Mouse (Mus musculus): Measurements from ENCODE around the gene Ubxn10.

Gene Ubxn10

DNA sequence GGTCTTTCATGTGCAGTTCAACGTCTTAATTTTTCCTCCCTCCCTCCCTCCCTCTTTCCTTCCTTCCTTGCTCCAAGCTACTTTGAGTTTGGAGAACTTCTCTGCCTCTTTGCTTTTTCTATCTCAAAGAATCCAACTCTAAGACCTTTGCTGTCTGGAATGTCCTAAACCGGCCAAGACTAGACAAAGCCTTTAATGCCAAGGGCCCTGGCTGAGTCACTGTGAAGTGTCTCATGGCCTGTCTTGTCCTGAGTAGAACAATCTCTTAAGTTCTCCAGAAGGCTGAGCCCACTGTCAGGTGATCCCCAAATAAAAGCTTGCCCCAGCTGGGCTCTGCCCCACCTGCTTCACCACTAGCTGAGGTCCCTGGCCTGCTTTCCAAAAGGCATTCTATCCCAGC lies 34.9 kb downstream of the Ubxn10 start:
- DNase-seq (ENCODE audit: low read depth, low spot score): no peak

DNA sequence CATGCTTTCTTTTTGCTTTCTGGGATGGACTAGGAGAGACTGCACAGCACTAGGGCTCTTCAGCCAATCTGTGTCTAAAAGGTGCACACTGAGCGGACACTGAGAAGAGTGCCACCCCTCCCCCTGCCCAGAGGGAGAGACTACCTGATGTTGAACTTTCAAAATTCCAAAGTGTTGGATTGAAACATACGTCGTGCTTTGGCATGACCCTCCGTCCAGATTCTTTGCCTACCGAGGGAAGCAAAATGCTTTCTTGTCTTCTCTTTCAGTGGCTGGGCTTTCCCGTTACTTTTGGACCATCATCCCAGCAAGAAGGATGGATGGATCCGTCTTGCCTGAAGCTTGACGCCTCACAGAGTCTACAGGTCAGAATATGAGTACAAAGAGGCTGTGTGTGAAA lies 35.9 kb downstream of the Ubxn10 start:
- no peak for DNase-seq (ENCODE audit: low read depth, low spot score)

DNA sequence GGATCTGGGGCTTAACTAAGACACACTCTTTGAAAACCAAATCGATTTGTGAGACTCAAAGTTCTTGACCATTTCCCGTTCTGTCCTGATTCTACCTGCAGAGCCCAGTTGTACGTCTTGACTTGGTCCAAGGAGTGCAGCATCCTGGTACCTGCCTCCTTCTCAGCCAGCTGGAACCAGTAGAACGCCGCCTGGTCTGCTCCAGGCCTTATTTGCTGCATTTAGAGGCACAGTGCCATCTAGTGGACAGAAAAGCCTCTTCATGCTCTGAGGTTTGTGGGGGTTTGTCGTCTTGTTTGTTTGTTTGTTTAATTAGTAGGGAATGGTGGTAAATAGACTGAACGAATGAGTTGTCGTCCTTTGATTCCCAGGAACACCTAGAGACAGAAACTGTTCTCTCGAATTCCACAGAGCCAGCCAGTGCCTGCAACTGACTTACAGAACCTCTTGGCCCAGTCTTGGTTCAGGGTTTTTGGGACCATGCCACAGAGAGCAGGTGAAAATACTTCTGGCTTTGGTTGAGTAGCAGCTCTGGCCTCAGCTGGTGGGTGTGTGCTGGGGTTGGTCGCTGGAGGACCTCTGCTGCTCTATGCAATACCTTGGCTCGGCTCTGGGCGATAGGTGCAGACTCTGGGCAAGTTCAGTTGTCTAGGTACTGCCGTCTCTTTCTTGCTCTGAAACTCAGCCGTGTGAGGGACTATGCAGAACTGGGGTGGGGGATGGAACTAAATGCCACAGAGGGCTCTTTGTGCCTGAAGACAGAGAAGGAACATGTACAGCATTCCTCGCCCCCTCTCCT lies 36.6 kb downstream of the Ubxn10 start:
- DNase-seq (ENCODE audit: low read depth, low spot score): peak; percentile 94

DNA sequence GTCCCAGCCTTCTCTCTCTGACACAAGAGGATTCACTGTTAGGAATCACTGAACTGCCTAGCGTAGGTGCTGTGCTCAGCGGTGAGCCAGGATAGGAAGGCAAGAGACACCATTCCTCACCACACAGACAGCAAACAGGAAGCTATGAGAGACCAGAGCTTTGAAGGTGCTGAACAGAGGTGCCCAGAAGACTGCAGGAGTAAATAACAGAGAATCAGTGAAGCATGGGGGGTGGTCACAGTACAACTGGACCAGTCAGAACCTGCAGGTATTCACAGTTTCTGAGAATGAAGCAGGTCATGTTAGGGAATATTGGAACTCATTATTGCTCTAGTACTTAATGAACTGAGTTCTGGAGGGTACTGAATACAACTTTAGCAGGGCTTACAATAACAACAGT lies 38.7 kb downstream of the Ubxn10 start:
- no peak for DNase-seq (ENCODE audit: low read depth, low spot score)

DNA sequence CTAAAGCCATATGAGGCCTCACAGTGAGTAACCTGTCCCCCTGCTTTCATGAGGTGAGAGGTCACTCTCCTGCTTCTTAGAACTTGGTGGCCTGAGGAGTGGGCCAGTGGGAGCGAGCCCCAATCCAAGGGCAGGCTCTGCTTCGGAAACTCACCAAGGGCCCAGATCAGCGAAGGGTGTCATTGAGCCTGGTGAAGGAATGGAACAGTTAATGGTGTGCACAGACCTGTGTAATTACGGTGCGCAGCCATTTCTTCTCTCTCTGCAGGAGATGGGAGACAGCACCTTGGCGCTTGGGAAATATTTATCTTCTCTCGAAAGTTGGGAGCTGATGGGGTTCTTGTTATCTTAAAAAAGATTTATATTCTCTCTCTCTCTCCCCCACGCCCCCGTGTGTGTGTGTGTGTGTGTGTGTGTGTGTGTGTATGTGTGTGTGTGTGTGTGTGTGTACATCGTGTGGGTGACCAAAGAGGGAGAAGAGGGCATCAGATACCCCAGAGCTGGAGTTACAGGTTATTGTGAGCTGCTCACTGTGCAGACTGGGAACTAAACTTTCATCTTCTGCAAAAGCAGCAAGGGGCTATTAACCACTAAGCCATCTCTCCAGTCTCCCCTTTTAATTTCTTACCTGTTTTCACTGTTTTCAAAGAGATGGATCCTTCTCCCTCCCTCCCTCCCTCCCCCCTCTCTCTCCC lies 39.7 kb downstream of the Ubxn10 start:
- no peak for DNase-seq (ENCODE audit: low read depth, low spot score)

DNA sequence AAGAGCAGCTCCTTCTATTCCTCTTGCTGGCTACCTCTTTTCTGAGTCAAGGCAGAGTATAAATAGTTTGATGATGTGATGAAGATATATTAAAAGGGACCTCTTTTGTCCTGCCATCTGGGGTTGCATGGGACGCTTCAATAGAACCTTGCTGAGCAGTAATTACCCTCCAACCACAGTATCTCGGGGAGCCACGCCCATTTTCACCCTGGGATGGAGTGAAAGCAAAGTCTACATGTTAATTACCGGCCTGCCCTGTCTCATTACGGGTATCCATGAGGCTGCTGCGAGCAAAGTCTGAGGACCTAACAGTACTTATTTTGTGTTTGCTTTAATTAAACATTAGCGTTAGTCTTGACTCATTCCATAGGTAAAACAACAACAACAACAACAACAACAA lies 40.2 kb downstream of the Ubxn10 start:
- peak; percentile 62 for DNase-seq (ENCODE audit: low read depth, low spot score)

DNA sequence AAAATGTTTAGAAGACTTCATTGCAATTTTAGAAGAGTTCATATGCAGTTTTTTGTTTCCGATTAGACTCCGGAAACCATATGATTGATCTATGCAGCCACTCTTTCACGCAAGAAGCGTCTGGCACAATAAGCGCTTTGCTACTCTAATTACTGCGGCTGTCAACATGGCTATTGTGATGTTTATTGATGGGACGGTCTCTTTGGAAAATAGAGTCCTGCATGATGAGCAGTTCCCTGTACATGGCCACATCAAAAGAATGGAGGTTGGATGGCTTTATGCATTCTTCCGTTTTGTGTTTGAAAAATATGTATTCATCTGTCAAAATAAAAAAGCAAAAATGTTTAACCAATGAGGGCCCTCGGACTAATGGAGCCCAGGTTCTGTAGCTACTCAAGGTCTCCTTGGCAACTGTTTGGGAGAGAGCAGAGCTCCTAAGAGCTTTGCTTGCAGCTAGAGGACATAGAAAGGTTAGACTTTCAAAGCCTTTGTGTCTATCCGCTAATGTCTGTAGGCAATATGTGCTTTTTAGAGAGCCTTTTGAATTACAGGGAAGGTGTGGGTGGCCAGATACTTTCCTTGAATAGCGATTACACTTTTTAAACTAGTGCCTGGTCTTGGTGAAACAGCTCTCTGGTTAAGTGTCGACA lies 43.8 kb downstream of the Ubxn10 start:
- DNase-seq (ENCODE audit: low read depth, low spot score): peak; percentile 52

DNA sequence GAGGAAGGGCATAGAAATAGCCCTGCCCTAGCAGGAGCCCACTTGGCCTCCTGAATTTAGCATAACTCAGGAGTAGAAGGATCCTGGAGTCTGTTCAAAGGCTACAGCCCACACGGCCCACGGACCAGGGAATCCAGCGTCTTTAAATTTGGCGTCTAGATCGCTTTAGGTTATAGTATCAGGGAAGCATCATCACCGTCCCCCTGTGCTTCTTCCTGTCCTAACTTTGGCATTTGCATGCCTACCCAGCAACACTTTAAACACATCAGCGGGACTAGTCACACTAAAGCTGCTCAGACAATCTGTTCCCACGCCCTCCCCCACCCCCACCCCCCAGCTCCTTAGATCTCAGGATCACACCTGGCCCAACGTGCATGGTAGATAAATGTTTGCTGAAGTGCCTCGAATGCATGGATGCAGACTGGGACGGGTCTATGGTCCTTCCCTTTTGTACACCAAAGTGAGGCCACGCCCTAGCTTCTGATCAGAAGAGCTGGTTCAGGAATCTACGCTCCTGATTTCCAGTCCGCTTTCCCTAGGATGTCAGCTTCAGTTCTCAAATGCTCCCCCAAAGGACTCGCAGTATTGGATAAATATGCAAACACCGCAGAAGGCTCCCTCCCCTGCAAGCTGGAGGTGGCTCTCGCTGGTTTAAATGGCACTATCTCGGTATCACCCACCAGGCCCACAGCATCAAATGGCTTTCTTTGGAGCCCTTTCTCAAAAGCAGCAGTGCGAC lies 45.4 kb downstream of the Ubxn10 start:
- DNase-seq (ENCODE audit: low read depth, low spot score): peak; percentile 87

DNA sequence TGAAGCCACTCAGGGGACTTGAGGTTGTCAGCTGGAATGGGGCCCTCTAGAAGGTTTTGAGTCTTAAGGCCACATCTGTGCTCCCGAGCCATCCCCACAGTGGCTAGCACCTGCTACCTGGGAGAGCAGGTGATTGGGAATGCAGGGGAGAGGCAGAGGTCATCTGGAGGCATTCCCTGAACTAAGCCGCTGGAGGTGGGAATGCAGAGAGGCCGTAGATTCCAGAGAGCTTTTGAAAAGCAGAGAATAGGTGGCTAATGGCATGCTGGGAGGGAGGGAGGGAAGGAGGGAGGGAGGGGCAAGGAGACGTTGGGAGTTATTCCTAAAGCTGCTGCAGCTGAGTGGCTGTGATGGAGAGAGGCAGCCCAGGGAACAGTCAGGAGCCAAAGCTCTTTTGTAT lies 46.4 kb downstream of the Ubxn10 start:
- DNase-seq (ENCODE audit: low read depth, low spot score): no peak

DNA sequence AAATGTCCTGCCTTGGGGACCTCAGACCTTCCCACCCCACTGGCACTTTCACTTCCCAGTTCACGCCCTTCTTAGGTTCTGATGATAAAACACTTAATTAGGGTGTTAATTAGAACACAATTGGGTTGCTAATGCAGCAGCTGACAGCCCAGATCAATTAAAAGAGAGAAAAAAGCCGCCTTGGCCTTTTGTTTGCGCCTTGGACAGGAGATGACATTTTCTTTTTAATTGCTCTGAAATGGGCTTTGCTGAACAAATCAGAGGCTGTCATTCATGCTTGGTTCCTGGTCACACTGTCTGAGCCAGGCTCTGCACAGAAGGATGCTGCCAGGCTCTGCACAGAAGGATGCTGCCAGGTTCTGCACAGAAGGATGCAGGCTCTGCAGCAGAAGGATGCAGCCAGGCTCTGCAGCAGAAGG lies 47.9 kb downstream of the Ubxn10 start:
- DNase-seq (ENCODE audit: low read depth, low spot score): peak; percentile 61

DNA sequence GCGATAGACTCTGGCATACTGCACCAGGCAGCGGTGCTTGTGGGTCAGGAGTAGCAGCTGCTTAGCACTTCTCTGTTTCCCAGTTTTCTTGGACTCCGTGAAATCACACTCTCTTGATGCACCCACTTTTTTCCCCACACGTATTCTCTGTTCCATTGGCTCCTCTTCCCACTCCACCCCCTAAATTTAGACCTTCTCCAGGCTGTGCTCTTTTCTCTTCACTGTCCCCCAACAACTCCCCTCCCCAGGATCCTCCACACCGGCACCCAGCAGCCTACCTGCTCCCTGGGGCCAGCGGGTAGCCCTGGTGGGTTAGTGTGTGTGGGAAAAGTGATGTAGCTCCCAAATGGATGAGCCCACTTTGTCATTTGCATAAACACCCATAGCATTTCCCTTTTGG lies 51.2 kb downstream of the Ubxn10 start:
- DNase-seq (ENCODE audit: low read depth, low spot score): peak; percentile 81

DNA sequence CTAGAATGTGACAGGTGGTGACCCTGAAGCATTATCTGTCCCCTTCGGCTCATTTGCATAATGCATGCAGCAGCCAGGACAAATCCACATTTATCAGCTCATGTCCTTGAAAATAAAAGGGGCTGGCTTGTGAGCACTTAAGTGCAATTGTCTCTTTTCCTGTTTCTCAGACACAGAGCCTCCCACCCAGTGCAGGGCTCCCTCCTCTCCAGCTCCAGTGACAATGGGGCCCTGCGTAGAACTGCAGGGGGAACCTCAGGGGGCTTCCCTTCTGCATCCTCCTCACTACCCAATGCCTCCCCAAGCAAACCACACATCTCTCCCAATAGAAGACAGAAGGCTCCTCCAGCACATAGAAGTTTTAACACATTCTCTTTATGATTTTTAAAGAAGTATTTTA lies 54.2 kb downstream of the Ubxn10 start:
- DNase-seq (ENCODE audit: low read depth, low spot score): no peak

DNA sequence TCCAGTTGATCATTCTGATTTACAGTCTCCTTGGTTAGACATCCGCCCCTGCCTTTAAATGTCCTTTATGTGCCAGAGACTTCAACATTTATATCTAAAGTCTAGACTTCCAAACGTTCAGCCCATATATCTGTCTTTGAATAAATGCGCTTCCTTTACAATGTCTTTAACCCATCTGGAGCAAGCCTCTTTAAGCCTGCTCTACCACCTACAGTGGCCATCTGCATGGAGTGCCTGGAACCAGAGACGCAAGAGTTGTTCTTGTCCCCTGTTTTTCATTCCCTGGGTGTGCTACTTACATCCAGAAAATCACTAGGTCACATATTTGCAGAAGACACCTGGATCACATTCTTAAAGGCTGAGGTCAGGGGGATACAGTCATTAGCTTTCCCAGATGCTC lies 56.8 kb downstream of the Ubxn10 start:
- peak; percentile 56 for DNase-seq (ENCODE audit: low read depth, low spot score)

DNA sequence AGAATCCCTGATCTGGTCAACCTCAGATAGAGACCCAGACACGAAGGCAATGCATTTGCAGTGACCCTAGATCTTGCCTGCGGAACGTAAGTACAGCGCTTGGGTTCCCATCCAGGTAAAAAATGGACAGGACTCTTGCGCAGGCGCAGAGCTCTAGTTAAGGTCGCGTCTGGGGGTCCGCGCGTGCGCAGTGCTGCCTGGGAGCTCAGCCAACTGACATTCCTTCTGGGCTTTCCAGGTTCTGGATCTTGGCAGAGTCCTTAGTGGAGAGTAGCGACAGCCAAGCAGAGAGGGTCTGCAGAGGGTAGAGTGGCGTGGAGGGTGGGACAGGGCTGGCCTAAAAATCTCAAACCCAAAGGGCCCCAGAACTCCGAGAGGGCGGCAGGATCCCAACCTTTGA lies 59.4 kb downstream of the Ubxn10 start:
- DNase-seq (ENCODE audit: low read depth, low spot score): peak; percentile 68

DNA sequence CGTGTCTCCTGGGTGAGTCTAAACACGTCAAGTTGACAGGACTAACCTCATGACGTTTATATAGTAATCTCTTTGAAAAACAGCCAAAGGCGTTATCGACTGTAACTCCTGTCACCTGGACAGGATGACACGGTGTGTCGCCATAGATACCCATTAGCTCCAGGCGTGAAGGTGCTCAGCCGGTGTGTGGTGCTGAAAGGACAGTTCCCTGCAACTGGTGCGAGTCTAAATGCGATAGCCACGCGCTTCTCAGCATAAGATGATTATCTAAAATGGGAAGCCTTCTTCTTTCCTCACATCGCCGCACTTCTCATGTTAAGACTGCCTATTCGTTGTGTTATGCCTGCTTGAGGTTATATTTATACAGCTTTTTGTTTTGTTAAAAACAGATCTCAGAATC lies 60.5 kb downstream of the Ubxn10 start:
- DNase-seq (ENCODE audit: low read depth, low spot score): no peak

DNA sequence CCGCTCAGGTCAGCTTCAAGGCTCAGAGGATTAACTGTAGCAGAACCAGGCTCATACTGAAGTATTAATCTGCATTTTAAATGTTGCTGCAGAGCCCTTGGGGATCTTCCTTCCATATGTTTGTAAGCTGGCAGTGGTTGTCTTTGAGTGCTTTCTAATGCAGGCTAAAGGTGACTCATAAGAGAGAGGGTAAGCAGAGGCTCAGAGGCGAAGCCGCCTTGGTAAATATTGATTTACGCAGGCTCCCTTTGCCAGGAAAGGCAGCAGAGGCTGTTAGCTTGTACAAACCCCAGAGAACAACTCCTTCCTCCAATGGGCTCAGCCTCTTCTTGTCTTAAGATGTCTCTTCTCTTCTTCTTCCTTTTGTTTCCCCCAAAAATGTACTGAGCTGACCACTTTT lies 64.8 kb downstream of the Ubxn10 start:
- no peak for DNase-seq (ENCODE audit: low read depth, low spot score)

DNA sequence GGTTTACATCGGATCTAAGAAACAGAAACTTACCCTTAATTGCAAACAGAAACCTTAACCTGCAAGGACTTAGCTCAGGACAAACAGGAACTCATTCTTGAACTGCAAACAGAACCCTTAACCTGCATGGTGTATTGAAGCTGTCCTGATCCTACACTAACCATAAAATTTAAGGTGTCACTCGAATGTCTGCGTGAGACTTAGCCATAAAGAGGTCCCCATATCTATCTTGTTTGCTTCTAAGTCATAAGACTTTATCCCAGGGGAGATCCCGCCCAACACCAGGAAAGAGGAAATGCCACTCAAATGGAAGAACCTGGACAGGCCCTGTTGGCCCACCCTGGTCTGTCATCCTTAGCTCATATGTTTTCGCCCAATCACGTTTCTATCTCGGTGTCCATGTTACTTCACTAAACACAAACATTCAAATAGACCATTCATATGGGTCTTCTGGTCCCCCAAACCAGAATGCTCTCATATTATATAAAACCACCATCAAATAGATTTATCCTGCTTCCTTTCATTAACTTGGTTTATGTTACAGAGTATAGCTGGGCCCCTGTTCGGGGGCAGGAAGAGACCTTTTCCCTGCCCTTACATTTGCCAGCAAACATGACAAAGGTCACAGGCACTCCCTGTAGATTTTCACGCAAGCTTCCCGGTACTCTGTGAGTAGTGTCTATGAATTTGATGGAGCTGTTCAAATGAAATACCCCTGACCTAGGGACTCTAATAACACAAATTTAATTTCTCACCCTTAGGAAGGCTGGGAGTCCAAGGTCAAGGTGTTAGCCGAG lies 66.7 kb downstream of the Ubxn10 start:
- DNase-seq (ENCODE audit: low read depth, low spot score): no peak

DNA sequence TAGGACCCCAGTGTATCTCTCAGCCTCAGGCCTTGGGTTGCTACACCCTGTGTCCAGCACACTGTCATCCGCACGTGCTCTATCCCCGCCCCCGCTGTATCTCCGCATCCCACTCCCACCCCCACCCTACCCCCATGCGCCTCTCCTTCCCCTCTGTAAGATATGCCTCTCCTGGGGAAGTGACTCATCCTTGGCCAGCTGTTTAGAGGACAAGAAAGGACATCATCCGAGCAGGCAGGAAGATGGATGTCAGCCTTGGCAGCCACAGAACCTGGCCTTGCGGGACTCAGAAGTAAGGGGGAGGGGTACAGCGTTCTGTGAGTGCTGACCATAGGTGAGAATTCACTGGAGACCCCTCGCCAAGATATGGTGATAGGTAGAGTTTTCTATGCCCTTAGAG lies 70.4 kb downstream of the Ubxn10 start:
- no peak for DNase-seq (ENCODE audit: low read depth, low spot score)

DNA sequence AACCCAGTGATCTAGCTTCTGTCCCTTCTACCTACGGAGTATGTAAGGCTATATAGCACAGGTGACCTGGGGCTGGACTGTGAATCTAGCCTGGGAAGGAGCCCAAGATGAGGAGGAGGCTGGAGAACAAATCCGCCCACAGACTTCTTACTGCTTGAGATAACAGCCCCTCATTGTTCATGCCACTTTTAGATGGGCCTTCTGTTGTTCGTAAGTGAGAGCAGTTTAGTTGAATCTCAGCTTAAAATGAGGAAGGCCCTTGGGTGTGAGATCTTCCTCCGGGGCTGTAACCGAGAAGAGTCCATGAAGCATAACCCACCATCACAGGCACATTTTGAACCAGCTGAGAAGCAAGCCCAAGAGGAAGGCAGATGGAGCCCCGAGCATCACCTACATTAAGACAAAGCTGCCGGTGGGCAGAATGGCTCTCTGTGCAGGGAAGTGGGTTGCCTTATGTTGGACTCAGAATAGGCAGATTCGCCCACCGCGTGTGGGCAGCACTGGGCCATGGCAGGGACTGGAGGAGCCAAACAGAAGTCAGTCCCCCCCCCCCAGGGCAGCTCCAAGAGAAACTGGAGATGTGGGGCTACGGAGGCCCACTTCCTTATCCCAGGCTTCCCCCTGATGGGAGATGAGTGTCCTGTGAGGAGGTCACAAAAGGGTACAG lies 76.9 kb downstream of the Ubxn10 start:
- DNase-seq (ENCODE audit: low read depth, low spot score): peak; percentile 74
